In the genomic region with DNA sequence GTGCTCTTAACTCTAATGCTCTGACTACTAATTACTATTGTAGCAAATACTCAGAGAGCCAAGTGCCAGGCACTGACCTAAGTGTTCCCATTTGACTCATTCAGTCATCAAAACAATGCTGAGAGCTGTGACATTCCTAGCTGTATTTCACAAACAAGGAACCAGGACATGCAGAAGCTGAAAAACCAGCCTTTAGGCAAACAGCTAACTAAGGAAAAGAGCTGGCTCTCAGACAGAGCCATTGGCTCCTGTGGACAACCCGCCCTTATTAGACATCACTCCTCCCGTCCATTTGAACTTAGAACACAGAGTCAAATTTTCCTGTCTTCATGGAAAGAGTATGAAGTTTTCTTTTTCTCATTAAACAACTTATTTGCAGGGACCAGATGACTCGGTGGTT, we compare ENCODE assay signal across 18 mouse cellular contexts.
A peak's percentile ranks its signal among the peaks of the same experiment; 100 is the strongest.
DNase-seq lines count a peak whose midpoint lies in the region; ATAC-seq and TF ChIP-seq lines count a peak whose summit lies in the region.
"Had no signal": no experiment of that assay in that cellular context is flagged by ENCODE, and none has a peak within 500 bp of the region (broad histone marks: within the 10 kb centered on the region; RNA-seq: fewer than 3 reads in every experiment).

No protein-coding gene starts in this region.

- peak; percentile 38 for ATAC-seq in frontal cortex, adult (ENCODE audit: low TSS enrichment)
- no peak for ATAC-seq in intestine, embryonic 14.5 days (replicated peaks; ENCODE audit: low FRiP score, low TSS enrichment, low read depth)
- no peak for ATAC-seq in intestine, postnatal 0 days
- ATAC-seq: forebrain, postnatal 0 days; inflammation-experienced regulatory T-cells, adult 6 months had no signal

- H3K27me3 ChIP-seq in intestine, embryonic 14.5 days (replicated peaks; ENCODE audit: control insufficient read depth, insufficient read depth, low read length): no peaks in the 10 kb centered on the region
- no peaks in the 10 kb centered on the region for H3K27me3 ChIP-seq in intestine, postnatal 0 days (replicated peaks; ENCODE audit: control insufficient read depth, insufficient read depth, low read length)
- H3K27me3 ChIP-seq: CH12.LX; heart, embryonic 13.5 days; lung, embryonic 15.5 days had no signal

- DNase-seq in frontal cortex, adult 2 months (ENCODE audit: extremely low spot score in 1 of 2, low spot score in 1 of 2): no peak
- peak; percentile 15 for DNase-seq in intestine, embryonic 14.5 days (ENCODE audit: low spot score)
- DNase-seq in Muller cell, postnatal 12 days (ENCODE audit: inconsistent ontology term): peak; percentile 67
- peak; percentile 49 for DNase-seq in lung, postnatal 14 days
- DNase-seq in embryo, embryonic 9.5 days (ENCODE audit: extremely low spot score): no peak
- no peak for DNase-seq in adrenal gland, adult 18-20 months (ENCODE audit: low spot score in 2 of 2)
- DNase-seq: cerebellum, adult 18-20 months; forebrain, postnatal 0 days had no signal

- TF ChIP-seq CTCF in intestine, postnatal 0 days (IDR thresholded peaks at IDR 0.05; ENCODE audit: low read depth): no peak

- no peak overlapping the region for H3K27ac ChIP-seq in intestine, embryonic 14.5 days (ENCODE audit: low read depth)
- no peak overlapping the region for H3K27ac ChIP-seq in intestine, postnatal 0 days (ENCODE audit: low read depth, low read length)
- H3K27ac ChIP-seq: heart, embryonic 13.5 days; hindbrain, embryonic 10.5 days; kidney, postnatal 0 days; lung, embryonic 15.5 days had no signal

- H3K9ac ChIP-seq in intestine, embryonic 14.5 days (ENCODE audit: low read length): no peak overlapping the region
- no peak overlapping the region for H3K9ac ChIP-seq in intestine, postnatal 0 days (ENCODE audit: low read depth, low read length)
- H3K9ac ChIP-seq: forebrain, postnatal 0 days; heart, embryonic 13.5 days; lung, embryonic 15.5 days had no signal

- H3K36me3 ChIP-seq in intestine, embryonic 14.5 days (ENCODE audit: control insufficient read depth, insufficient read depth, low read length): no peaks in the 10 kb centered on the region
- no peaks in the 10 kb centered on the region for H3K36me3 ChIP-seq in intestine, postnatal 0 days (ENCODE audit: control insufficient read depth, insufficient read depth)
- H3K36me3 ChIP-seq: heart, embryonic 13.5 days; hindbrain, embryonic 10.5 days; lung, embryonic 15.5 days had no signal

- 0 out of 2 replicates have a peak, but pooled peaks cover 4% of the 10 kb centered on the region for H3K4me1 ChIP-seq in intestine, embryonic 14.5 days (replicated peaks; ENCODE audit: control insufficient read depth, insufficient read depth, low read length)
- H3K4me1 ChIP-seq in intestine, postnatal 0 days (replicated peaks; ENCODE audit: control insufficient read depth, insufficient read depth, low read length): 0 out of 2 replicates have a peak, but pooled peaks cover under 1% of the 10 kb centered on the region

- no peak overlapping the region for H3K4me3 ChIP-seq in intestine, embryonic 14.5 days (ENCODE audit: low read depth, low read length)
- H3K4me3 ChIP-seq in intestine, postnatal 0 days (ENCODE audit: low read depth, low read length): no peak overlapping the region
- H3K4me3 ChIP-seq: erythroblast, embryonic 14.5 days; heart, embryonic 13.5 days; hindbrain, embryonic 10.5 days; lung, embryonic 15.5 days had no signal

- no peak overlapping the region for H3K4me2 ChIP-seq in intestine, embryonic 14.5 days (ENCODE audit: low read length)
- H3K4me2 ChIP-seq in intestine, postnatal 0 days (replicated peaks; ENCODE audit: low read depth): no peak overlapping the region
- H3K4me2 ChIP-seq: heart, embryonic 13.5 days; lung, embryonic 15.5 days; midbrain, embryonic 11.5 days had no signal

- WGBS in intestine, embryonic 14.5 days: 67% methylated on average over 3 of the region's 3 CpGs
- WGBS in intestine, postnatal 0 days: 65% methylated on average over 3 of the region's 3 CpGs

- H3K9me3 ChIP-seq in intestine, embryonic 14.5 days (ENCODE audit: control insufficient read depth, low read length): no peaks in the 10 kb centered on the region
- H3K9me3 ChIP-seq in intestine, postnatal 0 days (ENCODE audit: control insufficient read depth): no peaks in the 10 kb centered on the region
- H3K9me3 ChIP-seq: heart, embryonic 13.5 days; hindbrain, embryonic 10.5 days; lung, embryonic 15.5 days had no signal

Comparison
In these comparisons a context has a peak if more than half of its experiments do, and no peak if none do; other contexts are left out.
1. DNase-seq: peak in intestine, embryonic 14.5 days (single experiment), Muller cell, postnatal 12 days (single experiment) and lung, postnatal 14 days (single experiment); none in frontal cortex, adult 2 months (0 of 2), embryo, embryonic 9.5 days (single experiment) and adrenal gland, adult 18-20 months (0 of 2).